Mouse (Mus musculus) ovary, postnatal 14 days (tissue): ENCODE measurements around the gene Tmem255b.
A peak's percentile ranks its signal among the peaks of the same experiment; 100 is the strongest.

Experiments
- DNase-seq: peaks from one replicate; pipeline ENCODE4 v3.0.0; 2022; ENCODE audit warnings: low spot score

Tmem255b gene

GRCm38 (mm10) chr8:13492198-13492995 is 57.4 kb downstream of the Tmem255b start:
- no peak for DNase-seq

GRCm38 (mm10) chr8:13493011-13493410 is 58.0 kb downstream of the Tmem255b start:
- DNase-seq: no peak

DNA sequence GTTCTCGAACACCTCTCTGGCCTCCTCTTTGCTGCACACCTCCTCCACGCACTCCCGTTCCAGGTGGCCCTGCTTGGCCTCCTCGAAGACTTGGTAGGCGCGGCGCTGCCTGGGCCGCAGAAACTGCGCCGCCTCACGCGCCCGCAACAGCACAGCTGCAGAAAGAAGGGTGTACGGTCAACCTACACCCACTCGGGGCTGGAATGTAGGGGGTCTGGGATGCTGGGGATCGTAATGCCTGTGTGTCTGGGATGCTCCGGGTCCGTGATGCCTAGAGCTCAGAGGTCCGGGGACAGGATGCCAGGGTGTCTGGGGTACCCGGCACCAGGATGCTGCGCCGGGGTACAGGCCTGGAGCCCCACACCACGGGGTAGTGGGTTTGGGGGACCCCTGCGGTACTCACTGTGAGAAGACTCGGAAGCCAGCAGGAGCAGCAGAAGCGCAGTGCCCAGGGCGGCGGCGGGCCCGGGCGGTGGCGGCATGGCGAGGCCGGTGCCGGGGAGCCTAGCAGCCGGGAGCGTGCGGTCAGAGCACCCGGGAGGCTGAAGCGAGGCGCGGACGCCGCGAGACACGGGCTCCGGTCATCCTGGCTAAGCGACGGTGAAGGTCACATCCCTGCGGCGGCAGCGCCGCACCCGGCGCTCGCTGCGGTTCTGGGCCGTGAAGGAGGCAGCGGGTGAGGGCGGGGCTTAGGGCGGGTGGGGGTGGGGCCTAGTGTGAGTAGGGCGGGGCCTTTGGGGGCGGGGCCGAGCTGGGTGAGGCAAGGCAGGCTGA is 59.1 kb downstream of the Tmem255b start, which contains the start of gene Gas6:
TSS of gene Gas6 (minus strand) at position 633 of the 774 bp plus-strand sequence.
- DNase-seq: peak; percentile 42

DNA sequence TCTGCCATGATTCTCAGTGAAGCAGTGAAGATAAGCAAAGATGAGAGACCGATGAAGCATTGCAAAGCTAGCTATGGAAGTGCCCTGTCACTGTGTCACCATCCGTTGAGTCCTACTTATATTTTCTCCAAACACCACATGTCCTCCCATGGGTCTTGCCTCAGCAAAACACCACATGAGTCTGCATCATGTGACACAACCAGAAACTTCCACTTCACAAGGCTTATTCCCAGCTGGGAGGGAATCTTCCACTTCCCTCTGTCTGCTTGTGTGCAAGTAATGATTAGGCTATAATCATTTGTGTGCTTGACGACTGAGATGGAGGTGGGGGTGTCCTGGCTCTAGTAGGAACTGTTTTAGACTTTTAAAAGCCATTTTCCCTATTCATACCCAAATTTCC is 66.2 kb downstream of the Tmem255b start:
- DNase-seq: no peak

GRCm38 (mm10) chr8:13503936-13504606 is 69.1 kb downstream of the Tmem255b start:
- no peak for DNase-seq

DNA sequence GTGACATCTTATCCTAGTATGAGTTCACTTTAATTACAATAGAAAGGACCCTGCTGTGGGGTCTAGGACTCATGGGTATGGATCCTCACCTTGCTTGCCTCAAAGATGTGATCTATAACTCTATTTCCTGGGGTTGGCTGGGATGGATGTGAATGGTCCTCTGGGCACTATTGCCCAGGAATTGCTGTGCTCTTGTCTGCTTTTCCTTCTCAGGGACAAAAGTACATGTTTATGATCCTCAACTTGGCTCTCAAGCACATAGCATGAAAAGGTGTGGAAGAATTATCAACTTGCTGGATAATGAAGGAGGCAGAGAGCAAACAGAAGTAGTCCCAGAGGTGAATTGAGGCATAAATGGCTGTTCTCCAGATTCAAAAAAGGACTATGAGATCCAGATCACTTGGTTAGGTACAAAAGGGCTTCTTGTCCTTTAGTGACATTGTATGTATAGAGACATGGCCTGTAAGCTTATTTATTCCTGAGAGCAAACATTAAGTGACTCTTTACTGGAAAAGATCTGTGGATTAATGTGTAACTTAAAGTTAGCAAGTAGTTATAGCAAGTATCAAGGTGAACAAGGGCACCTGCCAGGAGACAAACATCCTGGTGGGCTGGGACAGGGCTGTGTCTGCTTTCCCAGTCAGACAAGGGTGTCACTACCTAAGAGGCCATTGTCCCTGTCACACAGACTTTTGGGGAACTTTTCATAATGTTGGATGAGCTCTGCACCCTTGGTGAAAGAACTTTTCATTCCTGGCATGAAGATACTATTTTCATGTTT is 70.1 kb downstream of the Tmem255b start:
- no peak for DNase-seq

DNA sequence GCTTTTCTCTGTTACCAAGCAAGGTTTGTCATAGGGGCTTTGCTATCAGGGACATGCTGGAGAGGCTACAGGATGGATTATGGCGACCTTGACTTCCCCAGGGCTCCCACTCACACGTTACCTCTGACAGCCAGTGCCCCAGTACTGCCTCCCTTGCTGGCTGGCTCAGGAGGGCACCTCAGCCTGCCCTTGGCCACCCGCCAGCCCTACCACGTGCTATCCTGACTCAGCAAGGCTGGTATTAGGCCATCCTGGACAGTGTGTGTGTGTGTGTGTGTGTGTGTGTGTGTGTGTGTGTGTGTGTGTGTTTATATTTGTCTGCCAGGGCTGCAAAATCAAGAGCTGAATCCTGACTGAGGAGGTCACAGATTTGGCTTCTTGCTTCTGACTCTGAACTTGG is 71.9 kb downstream of the Tmem255b start:
- peak; percentile 80 for DNase-seq

DNA sequence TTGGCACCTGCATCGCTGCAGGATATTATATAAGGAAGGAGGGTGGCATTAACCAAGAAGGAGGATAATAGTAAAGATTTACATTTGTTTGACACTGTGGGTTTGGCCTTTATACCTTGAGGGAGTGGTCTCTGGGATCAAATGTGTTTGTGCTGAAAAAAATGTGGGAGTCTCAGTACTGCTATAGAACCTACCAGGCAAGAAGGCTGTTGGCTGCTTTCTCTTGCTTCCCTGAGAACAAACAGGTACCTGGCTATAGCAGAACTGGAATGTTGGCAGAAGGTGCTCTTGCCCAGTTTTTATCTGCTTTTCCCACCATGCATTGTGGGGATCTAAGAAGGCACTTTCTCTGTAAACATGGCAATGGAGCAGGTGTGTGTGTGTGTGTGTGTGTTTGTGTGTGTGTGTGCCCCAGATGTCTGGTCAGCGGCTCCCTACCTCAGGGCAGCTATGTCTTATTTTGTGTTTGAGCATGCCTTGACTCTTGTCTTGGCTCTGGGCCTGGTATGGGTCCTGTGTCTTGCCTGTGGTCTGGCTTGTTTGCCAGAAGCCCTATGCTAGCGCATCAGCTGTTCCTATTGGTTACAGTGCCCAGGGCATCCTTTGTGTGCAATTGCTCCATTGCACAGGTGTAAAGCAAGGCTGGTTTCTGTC is 72.4 kb downstream of the Tmem255b start:
- DNase-seq: no peak

DNA sequence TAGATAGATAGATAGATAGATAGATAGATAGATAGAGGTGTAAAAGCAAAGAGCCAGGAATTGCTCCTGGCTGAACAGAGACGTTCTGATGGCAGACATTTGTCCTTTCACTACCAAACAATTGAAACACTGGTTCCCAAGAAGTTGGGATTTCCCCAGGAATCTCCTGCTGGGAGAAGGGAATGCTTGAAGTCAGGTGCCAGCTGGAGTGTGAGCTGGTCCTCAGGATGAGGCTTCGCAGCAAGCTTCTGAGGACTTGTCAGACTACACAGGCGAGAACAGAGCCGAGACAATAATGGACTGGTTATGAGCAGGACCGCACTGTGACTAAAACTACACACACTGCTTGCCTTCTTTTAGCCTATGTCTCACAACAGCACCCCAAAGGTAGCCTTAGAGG is 77.0 kb downstream of the Tmem255b start:
- no peak for DNase-seq

DNA sequence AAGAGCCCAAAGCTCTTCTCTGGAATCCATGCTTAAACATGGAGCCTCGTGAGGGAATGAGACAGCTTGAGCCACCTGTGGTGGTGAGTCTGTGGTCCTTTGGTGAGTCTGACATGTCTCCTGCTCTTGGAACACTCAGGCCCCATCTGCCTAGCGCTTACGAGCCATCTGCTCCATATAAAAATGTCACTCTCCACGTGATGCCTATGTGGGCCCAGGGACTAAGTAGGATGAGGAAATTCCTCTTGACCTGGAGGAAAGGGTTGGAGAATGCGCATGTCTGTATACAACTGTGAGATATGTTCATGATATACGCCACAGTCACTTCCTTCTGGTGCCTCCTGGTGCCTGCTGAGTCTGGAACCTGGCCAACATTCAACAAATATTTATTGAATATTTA is 77.7 kb downstream of the Tmem255b start:
- DNase-seq: no peak

DNA sequence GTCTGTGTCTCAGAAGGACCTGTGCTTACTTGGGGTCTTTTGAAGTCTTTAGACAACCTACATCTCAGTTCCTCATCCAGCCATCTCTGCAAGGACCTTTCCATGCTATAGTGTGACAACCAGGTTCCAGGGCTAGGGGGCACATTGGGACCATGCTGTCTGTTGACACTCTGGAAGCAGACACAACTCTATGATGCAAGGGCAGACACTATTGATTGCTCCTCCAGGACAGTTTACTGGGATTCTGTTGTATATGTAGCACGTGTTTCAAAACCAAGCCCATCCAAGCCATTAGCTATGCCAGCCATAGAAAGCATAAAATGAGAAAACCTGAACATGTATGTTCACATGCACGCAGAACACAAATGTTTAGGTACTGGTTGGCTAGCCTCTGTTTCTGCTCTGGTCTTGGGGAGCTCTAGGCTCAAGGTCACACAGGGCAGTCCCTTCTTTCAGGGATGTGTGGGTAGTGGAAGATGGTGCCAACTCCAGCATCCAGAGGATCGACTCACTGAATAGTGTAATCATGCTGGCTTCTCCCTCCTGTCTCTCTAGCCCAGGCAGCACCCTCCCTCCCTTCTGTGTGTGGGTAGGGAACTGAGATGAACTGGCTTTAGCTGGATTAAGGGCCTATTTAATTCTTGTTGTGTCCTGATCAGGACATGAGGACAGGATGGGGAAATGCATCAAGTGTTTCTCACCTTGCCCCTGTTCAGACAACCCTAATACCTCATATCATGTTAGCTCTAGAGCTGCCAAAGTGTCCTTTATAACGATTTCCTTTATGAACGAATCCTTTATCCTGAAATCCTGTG is 78.8 kb downstream of the Tmem255b start:
- DNase-seq: no peak

- DNase-seq: peak; percentile 63
These were observed 81.0 kb downstream of the Tmem255b start for GRCm38 (mm10) chr8:13516011-13516442.

- no peak for DNase-seq
These were observed 81.7 kb downstream of the Tmem255b start for GRCm38 (mm10) chr8:13516728-13517127.

DNA sequence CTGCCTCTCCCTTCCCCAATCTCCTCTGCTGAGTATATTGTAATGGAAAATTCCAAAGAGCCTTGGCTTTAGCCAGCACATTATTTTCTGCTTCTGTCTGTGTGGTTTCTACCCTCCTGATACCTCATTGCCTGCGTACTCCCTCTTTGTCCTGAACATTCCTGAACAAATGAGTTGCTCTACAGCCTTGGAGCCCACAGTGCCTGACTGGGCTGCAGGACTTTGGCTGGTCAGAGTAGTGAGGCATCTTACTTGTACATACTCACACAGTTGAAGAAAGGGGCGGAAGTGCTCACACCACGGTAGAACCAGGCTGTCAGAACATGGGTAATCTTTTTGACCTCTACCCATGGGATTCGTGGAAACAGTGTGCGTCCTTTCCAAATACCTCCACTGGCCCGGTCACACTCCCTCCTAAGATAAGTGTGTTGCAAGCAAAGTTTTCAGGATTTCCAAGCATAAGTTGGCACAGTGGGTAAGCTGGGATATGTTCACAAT is 82.3 kb downstream of the Tmem255b start:
- no peak for DNase-seq
